Mouse (Mus musculus) thymus, adult 2 months (tissue): Measurements from ENCODE around the gene Mgat4e.

ENCODE experiments used
- CTCF ChIP-seq: fragments of 200-500 bp; IDR thresholded peaks from 2 replicates; pipeline ENCODE4 v1.5.1; 2012; ENCODE audit warnings: mild to moderate bottlenecking, control low read depth, low read length, moderate library complexity, borderline replicate concordance; ENCODE audit not compliant: control insufficient read depth, poor library complexity, insufficient read depth; ENCODE audit errors: extremely low read depth
- POLR2A ChIP-seq: fragments of 200-500 bp; IDR thresholded peaks from 2 replicates; pipeline ENCODE4 v1.6.1; 2012; ENCODE audit warnings: mild to moderate bottlenecking, low read length, control low read depth, moderate library complexity; ENCODE audit not compliant: control insufficient read depth, poor library complexity, insufficient read depth; ENCODE audit errors: extremely low read depth

- TF ChIP-seq POLR2A = no peak
- no peak for TF ChIP-seq CTCF
Observed at GRCm38 (mm10) chr1:134561770-134562143, 12.3 kb upstream of the Mgat4e start.
